Mouse (Mus musculus): ENCODE measurements around the gene Acvr1b.

GRCm38 (mm10) chr15:101147115-101147909 is 26.6 kb upstream of the Acvr1b start:
- TF ChIP-seq MYOD1 (IDR thresholded peaks at IDR 0.05; ENCODE audit: control insufficient read depth, insufficient read length, low read depth) (no peak), CEBPB (IDR thresholded peaks at IDR 0.05; ENCODE audit: low read depth) (no peak), CTCF (IDR thresholded peaks at IDR 0.05; ENCODE audit: control insufficient read depth, insufficient read depth, insufficient read length) (no peak), USF1 (IDR thresholded peaks at IDR 0.05; ENCODE audit: low read depth) (no peak), MAX (IDR thresholded peaks at IDR 0.05) (no peak)

Data from C2C12 (cell line).